Mouse (Mus musculus): ENCODE data around the gene Slc15a4. TPM values are rescaled to one million over a fixed set of nuclear protein-coding genes. Genes with fewer than 3 reads are reported as not detected.
A peak's percentile ranks its signal among the peaks of the same experiment; 100 is the strongest.

Gene Slc15a4
- polyA plus RNA-seq, 1 experiment from 2014 or later: 18.1 TPM

- Histone ChIP-seq H3K36me3 (no peaks in the 10 kb centered on the region), H3K4me1 (replicated peaks) (peaks cover 18% of the 10 kb centered on the region), H3K27ac (peak overlapping the region; percentile 81), H3K4me3 (replicated peaks) (peak overlapping the region; percentile 78), H3K27me3 (replicated peaks) (no peaks in the 10 kb centered on the region), H3K9me3 (no peaks in the 10 kb centered on the region), H3K4me2 (replicated peaks) (peak overlapping the region; percentile 88), H3K9ac (peak overlapping the region; percentile 83)
- under 1% methylated on average over 82 of the region's 91 CpGs for WGBS
- ATAC-seq: peak; percentile 98
Observed at GRCm38 (mm10) chr5:127616884-127617635, 15.6 kb downstream of the Slc15a4 start.

- ATAC-seq: no peak
- peak overlapping the region; percentile 78 for H3K4me3 ChIP-seq (replicated peaks)
- no peaks in the 10 kb centered on the region for H3K36me3 ChIP-seq
- no peaks in the 10 kb centered on the region for H3K27me3 ChIP-seq (replicated peaks)
- peak overlapping the region; percentile 83 for H3K9ac ChIP-seq
- WGBS: 7% methylated on average over 5 of the region's 5 CpGs
- H3K4me2 ChIP-seq (replicated peaks): peak overlapping the region; percentile 88
- H3K4me1 ChIP-seq (replicated peaks): peaks cover 18% of the 10 kb centered on the region
- H3K27ac ChIP-seq: no peak overlapping the region
- H3K9me3 ChIP-seq: no peaks in the 10 kb centered on the region
Observed at GRCm38 (mm10) chr5:127616151-127616550, 16.5 kb downstream of the Slc15a4 start.

DNA sequence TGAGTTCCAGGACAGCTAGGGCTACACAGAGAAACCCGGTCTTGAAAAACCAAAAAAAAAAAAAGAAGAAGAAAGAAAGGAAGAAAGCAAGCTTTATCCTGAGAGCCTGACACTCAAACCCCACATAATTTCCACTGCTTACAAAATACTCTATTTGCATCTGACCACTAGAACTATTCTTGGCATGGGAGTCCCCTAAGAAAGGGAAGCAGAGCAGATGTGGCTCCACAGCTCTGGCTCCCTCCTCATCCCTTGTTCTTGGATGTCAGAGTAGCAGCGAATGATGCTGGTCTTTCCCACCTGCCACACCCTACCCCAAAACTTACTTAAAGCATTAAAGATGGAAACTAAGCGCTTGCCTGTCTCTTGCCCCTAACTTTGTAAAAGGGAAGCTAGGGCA, 17.2 kb downstream of the Slc15a4 start:
- Histone ChIP-seq H3K27me3 (replicated peaks) (no peaks in the 10 kb centered on the region), H3K4me3 (replicated peaks) (peak overlapping the region; percentile 78; the same call in 1 of the 2 replicates), H3K27ac (no peak overlapping the region), H3K4me1 (replicated peaks) (peaks cover 18% of the 10 kb centered on the region), H3K4me2 (replicated peaks) (peak overlapping the region; percentile 88), H3K36me3 (no peaks in the 10 kb centered on the region), H3K9ac (no peak overlapping the region), H3K9me3 (no peaks in the 10 kb centered on the region)
- ATAC-seq: no peak
- 73% methylated on average over 3 of the region's 3 CpGs for WGBS

DNA sequence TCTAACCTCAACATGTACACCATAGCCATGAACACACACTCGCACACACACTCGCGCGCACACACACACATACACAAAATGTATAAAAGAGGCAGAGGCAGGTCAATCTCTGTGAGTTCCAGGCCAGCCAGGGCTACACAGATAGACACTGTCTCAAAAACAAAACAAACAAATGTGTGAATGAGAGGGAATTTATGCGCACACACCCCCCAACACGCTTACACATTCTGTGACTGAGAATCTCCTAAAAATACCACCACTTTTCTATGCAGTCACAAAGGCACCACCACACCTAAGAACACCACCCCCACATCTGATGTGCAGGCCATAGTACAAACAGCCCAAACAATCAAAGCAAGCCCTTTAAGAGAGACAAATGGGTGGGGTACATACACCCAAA, 20.3 kb downstream of the Slc15a4 start:
- 99% methylated on average over 6 of the region's 6 CpGs for WGBS
- Histone ChIP-seq H3K4me1 (replicated peaks) (peaks cover 18% of the 10 kb centered on the region), H3K4me3 (replicated peaks) (no peak overlapping the region), H3K27ac (no peak overlapping the region), H3K9ac (no peak overlapping the region), H3K36me3 (no peaks in the 10 kb centered on the region; the same call in 1 of the 2 replicates), H3K4me2 (replicated peaks) (no peak overlapping the region), H3K9me3 (no peaks in the 10 kb centered on the region), H3K27me3 (replicated peaks) (no peaks in the 10 kb centered on the region)
- ATAC-seq: no peak

- H3K4me3 ChIP-seq (replicated peaks): no peak overlapping the region
- H3K27ac ChIP-seq: no peak overlapping the region
- ATAC-seq: no peak
- no peaks in the 10 kb centered on the region for H3K9me3 ChIP-seq
- no peaks in the 10 kb centered on the region for H3K27me3 ChIP-seq (replicated peaks)
- H3K36me3 ChIP-seq: no peaks in the 10 kb centered on the region; the same call in 1 of the 2 replicates
- 81% methylated on average over 1 of the region's 1 CpGs for WGBS
- no peak overlapping the region for H3K4me2 ChIP-seq (replicated peaks)
- H3K4me1 ChIP-seq (replicated peaks): peaks cover 18% of the 10 kb centered on the region
- no peak overlapping the region for H3K9ac ChIP-seq
Observed at GRCm38 (mm10) chr5:127611881-127612280, 20.8 kb downstream of the Slc15a4 start.

GRCm38 (mm10) chr5:127610787-127611509, 21.7 kb downstream of the Slc15a4 start:
- no peak for ATAC-seq
- Histone ChIP-seq H3K4me1 (replicated peaks) (peaks cover 14% of the 10 kb centered on the region), H3K9me3 (no peaks in the 10 kb centered on the region), H3K27ac (no peak overlapping the region), H3K9ac (no peak overlapping the region), H3K4me2 (replicated peaks) (no peak overlapping the region), H3K4me3 (replicated peaks) (no peak overlapping the region), H3K27me3 (replicated peaks) (no peaks in the 10 kb centered on the region), H3K36me3 (peaks cover 3% of the 10 kb centered on the region; the same call in 1 of the 2 replicates)
- 68% methylated on average over 6 of the region's 6 CpGs for WGBS

GRCm38 (mm10) chr5:127609191-127609714, 23.4 kb downstream of the Slc15a4 start:
- Histone ChIP-seq H3K9me3 (no peaks in the 10 kb centered on the region), H3K27ac (no peak overlapping the region), H3K4me3 (replicated peaks) (no peak overlapping the region), H3K4me1 (replicated peaks) (no peaks in the 10 kb centered on the region), H3K36me3 (peaks cover 3% of the 10 kb centered on the region; the same call in 1 of the 2 replicates), H3K27me3 (replicated peaks) (no peaks in the 10 kb centered on the region), H3K9ac (no peak overlapping the region), H3K4me2 (replicated peaks) (no peak overlapping the region)
- WGBS: 86% methylated on average over 7 of the region's 7 CpGs
- peak; percentile 44; the same call in 1 of the 2 replicates for ATAC-seq

DNA sequence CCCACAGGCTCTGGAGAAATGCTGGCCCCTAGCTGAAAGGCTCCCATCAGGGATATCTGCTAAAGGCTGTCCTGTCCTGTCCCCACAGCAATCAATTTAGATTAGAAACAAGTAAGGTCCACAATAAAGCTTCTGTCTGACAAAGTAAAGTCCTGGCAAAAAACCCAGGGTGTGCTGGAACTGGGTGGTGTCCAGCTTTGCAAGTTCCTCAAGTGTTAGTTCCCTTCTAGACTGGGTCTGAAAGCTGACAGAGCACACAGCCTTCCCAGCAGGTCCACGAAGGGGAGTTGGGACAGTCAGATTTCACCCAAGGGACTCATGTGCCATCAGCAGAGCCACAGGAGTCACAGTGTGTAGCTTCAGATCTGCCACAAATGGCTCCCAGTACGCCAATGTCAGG, 25.2 kb downstream of the Slc15a4 start:
- no peak for ATAC-seq
- Histone ChIP-seq H3K36me3 (peaks cover 8% of the 10 kb centered on the region), H3K27me3 (replicated peaks) (no peaks in the 10 kb centered on the region), H3K9me3 (no peaks in the 10 kb centered on the region), H3K4me2 (replicated peaks) (no peak overlapping the region), H3K27ac (no peak overlapping the region), H3K4me3 (replicated peaks) (no peak overlapping the region), H3K9ac (no peak overlapping the region), H3K4me1 (replicated peaks) (no peaks in the 10 kb centered on the region)
- WGBS: 95% methylated on average over 2 of the region's 2 CpGs

DNA sequence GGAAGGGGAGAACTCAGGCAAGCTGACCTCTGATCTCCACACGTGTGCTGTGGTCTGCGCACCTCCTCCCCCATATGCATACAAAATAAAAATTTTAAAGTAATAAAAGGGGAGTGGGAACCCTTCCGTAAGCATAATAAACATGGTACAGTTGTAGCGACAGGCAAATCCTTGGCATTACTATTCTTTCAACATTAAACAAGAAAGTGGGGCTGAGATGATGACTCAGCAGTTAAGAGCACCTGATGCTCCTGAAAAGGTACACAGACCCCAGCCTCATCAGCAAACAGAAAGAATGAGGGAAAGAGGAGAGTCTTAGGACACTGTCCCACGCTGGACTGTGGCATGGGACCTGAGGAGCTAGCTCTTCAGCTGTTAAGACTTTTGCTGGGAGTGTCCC, 29.7 kb downstream of the Slc15a4 start:
- Histone ChIP-seq H3K9me3 (no peaks in the 10 kb centered on the region), H3K27me3 (replicated peaks) (no peaks in the 10 kb centered on the region), H3K4me1 (replicated peaks) (no peaks in the 10 kb centered on the region), H3K4me3 (replicated peaks) (no peak overlapping the region), H3K9ac (no peak overlapping the region), H3K36me3 (peaks cover 34% of the 10 kb centered on the region), H3K4me2 (replicated peaks) (no peak overlapping the region), H3K27ac (no peak overlapping the region)
- 90% methylated on average over 5 of the region's 5 CpGs for WGBS
- ATAC-seq: no peak

- H3K4me3 ChIP-seq (replicated peaks): no peak overlapping the region
- no peaks in the 10 kb centered on the region for H3K4me1 ChIP-seq (replicated peaks)
- H3K27me3 ChIP-seq (replicated peaks): no peaks in the 10 kb centered on the region
- no peak overlapping the region for H3K9ac ChIP-seq
- H3K36me3 ChIP-seq: peaks cover 51% of the 10 kb centered on the region
- 94% methylated on average over 7 of the region's 7 CpGs for WGBS
- no peak overlapping the region for H3K27ac ChIP-seq
- no peaks in the 10 kb centered on the region for H3K9me3 ChIP-seq
- no peak overlapping the region for H3K4me2 ChIP-seq (replicated peaks)
- ATAC-seq: no peak
Observed at GRCm38 (mm10) chr5:127596862-127597261, 35.8 kb downstream of the Slc15a4 start.

GRCm38 (mm10) chr5:127595676-127596075, 37.0 kb downstream of the Slc15a4 start:
- Histone ChIP-seq H3K27me3 (replicated peaks) (no peaks in the 10 kb centered on the region), H3K4me2 (replicated peaks) (no peak overlapping the region), H3K9ac (no peak overlapping the region), H3K27ac (no peak overlapping the region), H3K4me1 (replicated peaks) (no peaks in the 10 kb centered on the region), H3K4me3 (replicated peaks) (no peak overlapping the region), H3K36me3 (peaks cover 44% of the 10 kb centered on the region), H3K9me3 (no peaks in the 10 kb centered on the region)
- WGBS: 97% methylated on average over 3 of the region's 3 CpGs
- ATAC-seq: no peak

GRCm38 (mm10) chr5:127592854-127593253, 39.8 kb downstream of the Slc15a4 start:
- Histone ChIP-seq H3K4me1 (replicated peaks) (no peaks in the 10 kb centered on the region), H3K27me3 (replicated peaks) (no peaks in the 10 kb centered on the region), H3K9ac (no peak overlapping the region), H3K27ac (no peak overlapping the region), H3K36me3 (peaks cover 27% of the 10 kb centered on the region), H3K9me3 (no peaks in the 10 kb centered on the region), H3K4me3 (replicated peaks) (no peak overlapping the region), H3K4me2 (replicated peaks) (no peak overlapping the region)
- WGBS: 78% methylated on average over 6 of the region's 6 CpGs
- ATAC-seq: no peak

Measured in intestine, embryonic 15.5 days (tissue).